Mouse (Mus musculus) kidney, postnatal 25 days (tissue): ENCODE measurements around the gene Rnasek.

Experiments used
- DNase-seq, 2 experiments: peaks; one replicate each; pipeline ENCODE4 v3.0.0; 2021; ENCODE audit warnings: mixed read lengths in 2 of 2

The Rnasek gene

DNA sequence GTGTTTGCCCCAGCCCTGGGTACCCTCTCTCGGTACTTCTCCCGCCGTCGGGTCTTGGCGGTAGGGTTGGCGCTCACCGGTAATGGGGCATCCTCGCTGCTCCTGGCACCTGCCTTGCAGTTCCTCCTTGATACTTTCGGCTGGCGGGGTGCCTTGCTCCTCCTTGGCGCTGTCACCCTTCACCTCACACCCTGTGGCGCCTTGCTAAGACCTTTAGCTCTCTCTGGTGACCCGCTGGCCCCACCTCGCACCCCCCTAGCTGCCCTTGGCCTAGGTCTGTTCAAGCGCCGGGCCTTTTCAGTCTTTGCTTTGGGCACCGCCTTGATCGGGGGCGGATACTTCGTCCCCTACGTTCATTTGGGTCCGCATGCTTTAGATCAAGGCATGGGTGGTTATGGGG is 24.3 kb downstream of the Rnasek start:
- peak; percentile 68 to 84 for DNase-seq

DNA sequence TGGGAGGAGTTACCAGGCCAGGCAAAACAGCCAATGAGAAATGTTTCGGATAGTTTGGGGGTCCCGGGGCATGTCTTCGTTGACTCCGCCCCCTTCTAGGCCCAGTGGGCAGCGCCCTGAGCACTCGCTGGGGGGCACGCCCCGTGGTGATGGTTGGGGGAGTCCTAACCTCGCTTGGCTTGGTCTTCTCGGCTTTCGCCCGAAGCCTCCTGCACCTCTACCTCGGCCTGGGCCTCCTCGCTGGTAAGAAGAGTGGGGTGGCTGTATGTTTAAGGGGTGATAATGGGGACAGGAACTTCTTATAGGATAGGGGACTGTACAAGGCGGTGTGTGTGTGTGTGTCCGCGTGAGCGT is 24.8 kb downstream of the Rnasek start:
- DNase-seq: no peak

DNA sequence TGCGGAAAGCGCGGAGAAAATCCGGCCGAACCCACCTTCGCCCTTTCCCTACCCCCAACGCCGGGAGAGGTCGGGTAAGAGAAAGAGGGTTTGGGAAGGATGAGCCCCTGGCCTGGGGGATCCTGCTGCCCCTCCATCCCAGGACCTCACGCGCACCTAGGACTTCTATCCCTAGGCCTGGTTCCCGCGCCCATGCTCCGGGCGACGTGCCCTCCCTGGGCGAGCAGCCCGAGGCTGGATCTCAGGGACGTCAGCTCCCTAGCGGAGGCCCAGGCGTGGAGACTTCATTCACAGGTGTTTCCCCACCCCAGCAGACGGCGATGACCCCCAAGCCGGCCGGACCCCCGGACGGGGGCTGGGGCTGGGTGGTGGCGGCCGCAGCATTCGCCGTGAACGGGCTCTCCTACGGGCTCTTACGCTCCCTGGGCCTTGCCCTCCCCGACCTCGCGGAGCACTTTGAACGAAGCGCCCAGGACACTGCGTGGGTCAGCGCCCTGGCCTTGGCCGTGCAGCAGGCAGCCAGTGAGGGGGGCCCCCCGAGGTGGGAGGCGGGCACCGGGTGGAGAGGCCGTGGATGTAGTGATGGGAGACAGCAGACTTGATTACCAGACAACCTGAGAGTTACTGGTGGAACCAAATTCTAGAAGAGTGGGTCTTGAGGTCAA is 25.3 kb downstream of the Rnasek start:
- DNase-seq: peak; percentile 75 to 94

DNA sequence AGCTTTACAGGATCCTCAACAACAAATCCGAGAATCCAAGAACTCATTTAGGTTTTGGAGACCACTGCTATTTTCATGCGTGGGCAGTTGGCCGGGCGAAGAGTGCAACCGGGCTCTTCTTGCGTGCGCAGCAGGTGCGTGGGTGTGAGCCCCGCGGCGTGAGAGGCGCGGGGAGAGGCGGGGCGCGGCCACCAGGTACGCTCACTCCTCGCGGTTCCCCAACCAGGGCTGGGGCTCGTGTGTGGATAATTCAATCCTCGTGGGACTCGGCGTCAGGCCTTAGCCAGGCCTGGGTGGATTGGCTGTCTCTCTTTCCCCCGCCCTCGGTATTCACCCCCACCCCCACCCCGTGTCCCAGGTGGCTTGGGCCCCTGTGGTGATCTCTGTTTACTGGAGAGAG is 25.9 kb downstream of the Rnasek start:
- DNase-seq: peak; percentile 43 to 72

- DNase-seq: peak; percentile 85 to 88
Observed at GRCm38 (mm10) chr11:70212896-70213295, 26.7 kb downstream of the Rnasek start.

- peak in 1 of 2 experiments; percentile 52 for DNase-seq
Observed at GRCm38 (mm10) chr11:70212423-70212822, 27.2 kb downstream of the Rnasek start, which contains the start of gene Slc16a11. Gene Slc16a11, plus strand, starts transcription at chr11:70212752.

GRCm38 (mm10) chr11:70211972-70212371 is 27.7 kb downstream of the Rnasek start:
- DNase-seq: no peak

DNA sequence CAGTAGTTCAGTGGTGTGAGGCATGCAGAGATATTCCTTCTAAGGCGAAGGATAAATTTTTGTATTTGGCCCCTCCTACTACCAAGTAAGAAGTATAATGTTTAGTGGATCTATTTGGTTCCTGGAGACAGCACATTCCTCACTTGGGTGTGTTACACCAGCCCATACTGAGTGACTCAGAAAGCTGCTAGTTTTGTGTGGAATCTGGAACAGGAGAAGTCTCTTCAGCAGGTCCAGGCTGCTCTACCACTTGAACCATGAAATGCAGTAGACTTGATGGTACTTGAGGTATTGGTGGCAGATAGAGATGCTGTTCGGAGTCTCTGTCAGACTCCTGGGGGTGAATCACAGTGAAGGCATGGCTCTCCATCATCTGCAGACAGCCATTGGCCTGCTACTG is 29.0 kb downstream of the Rnasek start:
- no peak for DNase-seq

DNA sequence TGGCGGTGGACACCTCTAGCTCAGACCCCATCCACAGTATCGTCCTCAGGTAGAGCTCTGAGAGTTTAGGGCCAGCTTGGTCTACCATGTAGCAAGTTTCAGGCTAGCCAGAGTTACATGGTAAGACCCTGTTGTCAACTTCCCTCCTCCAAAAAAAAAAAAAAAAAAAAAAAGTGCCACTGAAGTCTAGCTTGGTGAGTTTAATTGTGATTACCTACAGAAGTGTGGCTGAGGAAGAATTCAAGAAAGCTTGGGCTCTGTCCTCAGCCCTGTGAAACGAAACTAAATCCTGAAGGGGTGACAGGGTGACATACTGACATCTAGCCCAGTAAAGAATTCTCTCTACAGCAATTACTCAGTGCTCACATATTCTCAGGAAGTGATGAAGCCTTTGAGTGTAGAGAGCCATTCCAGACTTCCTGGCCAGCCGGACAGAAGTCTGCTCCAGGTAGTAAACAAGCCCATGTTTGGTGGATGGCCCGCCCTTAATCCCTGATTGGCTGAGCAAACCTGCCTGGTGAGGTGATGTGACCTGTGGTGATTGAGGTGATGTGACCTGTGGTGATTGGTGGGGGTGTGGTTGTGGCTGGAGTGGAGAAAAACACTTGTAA is 30.8 kb downstream of the Rnasek start:
- DNase-seq: peak in 1 of 2 experiments; percentile 57

- no peak for DNase-seq
Observed at GRCm38 (mm10) chr11:70207283-70207682, 32.4 kb downstream of the Rnasek start.

DNA sequence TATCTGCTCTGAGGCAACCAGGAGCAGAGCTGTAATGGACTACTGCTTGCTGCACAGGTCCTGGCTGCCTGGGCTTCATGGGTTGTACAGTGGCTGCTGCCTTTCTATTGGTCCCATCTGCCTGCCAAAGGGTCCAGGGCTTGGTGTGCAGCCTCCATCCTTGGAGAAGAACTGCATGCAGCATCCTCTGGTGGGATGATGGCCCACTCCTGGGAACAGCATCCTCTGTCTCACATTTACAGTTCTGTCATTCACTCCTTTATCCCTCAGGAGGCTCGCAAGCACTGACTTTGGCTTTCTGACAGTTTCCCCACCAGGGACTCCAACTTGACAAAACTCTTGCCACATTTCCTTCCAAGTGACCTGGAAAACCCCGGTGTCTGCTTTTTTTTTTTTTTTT is 32.8 kb downstream of the Rnasek start:
- DNase-seq: no peak

GRCm38 (mm10) chr11:70201691-70202090 is 38.0 kb downstream of the Rnasek start:
- DNase-seq: peak; percentile 91 to 95

DNA sequence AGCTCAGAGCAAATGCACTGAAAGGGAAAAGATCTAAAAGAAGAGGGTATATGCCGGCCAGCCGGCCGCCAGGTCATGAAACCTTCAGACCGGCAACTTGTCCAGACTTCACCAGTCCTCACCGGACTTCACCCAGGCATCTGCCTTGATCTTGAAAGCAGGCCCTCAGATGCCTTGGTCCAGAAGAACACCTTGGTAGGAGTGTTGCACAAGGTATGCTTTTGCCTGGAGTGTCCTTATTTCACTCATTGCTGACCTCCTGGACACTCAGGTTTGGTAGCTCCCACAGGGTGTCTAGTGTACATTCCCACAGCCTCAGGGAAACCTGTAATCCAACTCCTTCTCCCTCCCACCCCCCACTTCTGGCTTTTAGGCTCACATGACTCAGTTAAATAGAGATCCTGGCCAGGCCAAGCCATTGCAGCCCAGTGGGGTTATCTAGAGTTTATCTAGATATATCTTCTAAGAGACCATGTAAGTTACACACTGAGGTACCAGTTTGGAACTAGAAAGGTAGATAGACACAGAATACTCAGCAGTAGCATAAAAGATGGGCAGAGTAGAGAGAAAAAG is 39.5 kb downstream of the Rnasek start:
- DNase-seq: peak in 1 of 2 experiments; percentile 67

DNA sequence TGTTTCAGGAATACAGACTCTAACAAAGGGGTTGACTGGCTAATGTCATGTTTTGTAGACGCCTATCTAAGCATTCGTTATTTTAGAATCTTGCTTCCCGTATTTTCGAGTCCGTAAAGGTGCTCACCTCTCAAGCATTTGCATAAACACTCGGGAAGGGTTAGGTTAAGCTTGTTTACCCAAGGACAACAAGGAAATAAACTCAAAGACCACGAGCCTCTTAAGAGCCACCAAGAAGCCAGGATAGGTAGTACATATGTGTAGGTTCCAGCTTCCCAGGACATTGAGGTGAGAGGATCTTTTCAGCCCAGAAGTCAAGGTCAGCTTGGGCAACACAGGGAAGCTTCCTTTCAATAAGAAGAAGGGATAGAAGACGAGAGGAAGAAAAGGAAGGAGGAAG is 40.5 kb downstream of the Rnasek start:
- no peak for DNase-seq

DNA sequence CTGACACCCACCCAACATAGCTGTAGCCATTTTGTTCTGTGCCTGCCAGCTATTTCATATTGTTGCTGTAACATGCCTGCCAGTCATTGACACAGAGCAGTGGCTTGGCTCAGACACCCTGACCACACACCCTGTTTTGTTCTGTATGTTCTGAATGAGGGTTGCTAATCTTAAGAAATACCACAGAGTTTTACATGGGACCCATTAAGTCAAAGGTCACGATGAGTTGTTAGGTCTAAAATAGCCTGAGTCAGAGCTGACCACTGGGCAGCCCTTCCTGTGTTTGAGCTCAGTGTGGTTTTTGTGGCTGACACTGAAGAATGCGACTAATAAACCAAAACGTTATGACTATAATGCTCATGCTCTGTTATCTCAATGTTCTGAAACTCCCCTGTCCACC is 41.3 kb downstream of the Rnasek start:
- DNase-seq: peak in 1 of 2 experiments; percentile 22

DNA sequence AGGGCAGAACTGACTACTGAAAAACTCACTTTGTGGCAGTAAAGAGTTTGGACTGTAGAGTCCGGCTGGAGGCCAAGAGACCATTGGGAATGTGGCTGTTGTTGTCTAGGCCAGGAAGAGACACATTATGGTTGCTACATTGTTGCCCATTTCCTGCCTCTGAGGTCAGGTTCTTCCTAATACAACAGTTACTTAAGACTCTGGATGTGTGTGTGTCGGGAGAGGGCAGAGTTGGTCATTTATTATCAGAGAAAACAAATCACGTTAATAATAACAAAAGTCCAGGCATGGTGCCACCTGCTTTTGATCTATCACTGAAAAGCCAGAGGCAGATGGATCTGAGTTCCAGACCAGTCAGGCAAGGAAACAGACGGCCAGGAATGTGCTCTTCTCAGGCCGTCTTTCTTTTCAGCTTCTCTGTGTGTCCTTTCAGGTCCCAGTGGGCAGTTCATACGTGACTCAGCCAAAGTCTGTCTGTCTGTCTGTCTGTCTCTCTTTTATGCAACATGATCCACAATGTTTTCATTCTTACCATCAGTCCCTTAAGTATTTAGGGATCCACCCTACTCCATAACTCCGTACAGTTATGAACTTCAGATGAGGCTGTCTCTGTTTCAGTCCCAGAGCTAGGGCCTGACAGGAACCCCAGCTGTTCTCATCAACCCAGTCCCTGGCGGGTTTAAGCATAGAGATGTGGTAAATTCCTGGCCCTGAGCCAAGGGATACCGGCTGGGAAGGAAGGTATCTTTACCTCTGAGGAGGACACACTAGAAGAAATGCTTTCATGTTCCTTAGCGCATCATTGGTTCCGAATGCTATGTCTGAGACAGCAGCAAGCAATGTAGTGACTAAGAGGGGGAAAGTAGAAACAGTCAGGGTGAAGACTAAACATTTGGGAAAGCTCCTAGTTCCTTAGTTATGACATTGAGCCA is 46.0 kb downstream of the Rnasek start:
- peak in 1 of 2 experiments; percentile 46 for DNase-seq

DNA sequence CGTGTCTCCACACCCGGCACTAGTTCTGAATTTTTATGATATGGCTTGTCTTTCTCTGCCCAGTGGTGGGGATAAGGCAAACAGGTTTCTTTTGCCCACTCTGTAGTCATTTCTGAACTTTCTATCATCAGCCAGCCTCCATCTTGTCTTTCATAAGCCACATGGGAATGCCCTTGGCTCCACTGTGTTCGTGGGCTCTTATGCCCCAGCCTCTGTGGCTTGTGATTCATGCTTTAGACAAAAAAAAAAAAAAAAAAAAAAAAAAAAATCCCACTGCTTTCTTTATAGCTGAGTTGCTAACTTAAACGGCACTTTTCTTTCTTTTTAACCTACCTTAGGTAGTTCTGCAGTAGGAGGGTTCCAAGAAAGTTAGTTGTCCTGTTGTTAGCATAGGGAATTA is 47.5 kb downstream of the Rnasek start:
- DNase-seq: no peak

GRCm38 (mm10) chr11:70191188-70191587 is 48.5 kb downstream of the Rnasek start:
- DNase-seq: peak in 1 of 2 experiments; percentile 15

DNA sequence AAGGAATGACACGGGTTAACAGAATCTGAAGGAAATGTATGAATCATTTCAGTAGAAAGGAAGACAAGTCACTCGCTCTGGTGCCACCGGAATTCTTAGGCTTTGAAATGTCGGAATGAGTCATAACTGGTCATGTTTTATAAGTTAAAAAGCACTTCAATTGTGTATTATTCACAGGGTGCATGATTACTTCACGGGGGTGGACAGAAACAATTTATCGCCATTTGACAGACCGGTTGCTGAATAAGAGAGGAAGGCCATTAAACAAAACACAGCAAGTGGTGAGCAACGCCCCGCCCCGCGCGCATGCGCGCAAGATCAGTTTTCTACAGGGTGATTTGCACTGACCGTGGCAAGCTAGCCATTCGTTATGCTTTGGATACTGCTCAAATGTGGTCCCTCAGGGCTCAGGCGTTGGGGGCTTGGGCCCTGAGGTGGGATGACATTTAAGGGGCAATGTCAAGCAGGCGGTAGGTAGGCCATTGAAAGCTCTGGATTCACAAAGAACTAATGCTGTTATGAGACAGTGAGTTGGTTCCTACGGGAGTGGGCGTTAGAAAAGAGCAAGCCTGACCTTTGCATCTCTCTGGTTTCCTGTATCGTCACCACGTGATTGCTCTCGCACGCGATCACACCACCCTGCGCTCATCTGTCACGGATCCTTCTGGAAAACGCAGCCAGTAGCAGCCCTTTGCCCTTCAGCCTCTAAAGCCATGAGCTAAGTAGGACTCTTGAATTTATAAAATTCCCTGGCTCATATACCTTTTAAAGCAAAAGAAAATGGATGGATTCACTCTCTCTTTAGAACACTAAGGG is 50.1 kb downstream of the Rnasek start:
- DNase-seq: peak in 1 of 2 experiments; percentile 40
